Mouse (Mus musculus) left cerebral cortex, adult 9 months (tissue): ENCODE data around the gene Def6.

Experiments
- DNase-seq, 2 experiments: peaks; one replicate each; pipeline ENCODE4 v3.0.0; 2022; ENCODE audit warnings: low spot score in 2 of 2

The Def6 gene

GRCm38 (mm10) chr17:28272837-28273236, 65.3 kb downstream of the Def6 start:
- DNase-seq, result no peak

- DNase-seq, result no peak
These were observed 67.2 kb downstream of the Def6 start for GRCm38 (mm10) chr17:28274739-28275138.

GRCm38 (mm10) chr17:28277226-28277625, 69.6 kb downstream of the Def6 start:
- DNase-seq, result no peak

GRCm38 (mm10) chr17:28277721-28278120, 70.1 kb downstream of the Def6 start:
- no peak for DNase-seq

GRCm38 (mm10) chr17:28278156-28278555, 70.6 kb downstream of the Def6 start:
- no peak for DNase-seq
